Mouse (Mus musculus) heart, embryonic 10.5 days (tissue): Measurements from ENCODE around the gene Frem2. TPM values are rescaled to one million over a fixed set of nuclear protein-coding genes. Genes with fewer than 3 reads are reported as not detected.

Experiments used
- DNase-seq: peaks from one replicate; pipeline ENCODE4 v3.0.0-alpha.2; 2017; ENCODE audit warnings: low spot score
- H3K27ac ChIP-seq: fragments of 300-500 bp; sonication (generic); 2 replicates; pipeline ENCODE4 v1.5.1; 2016; ENCODE audit warnings: mild to moderate bottlenecking
- H3K27me3 ChIP-seq: fragments of 300-500 bp; sonication (generic); 2 replicates; pipeline ENCODE4 v1.6.1; 2016; ENCODE audit warnings: mild to moderate bottlenecking; ENCODE audit not compliant: poor library complexity, insufficient read depth, severe bottlenecking
- H3K36me3 ChIP-seq: fragments of 300-500 bp; sonication (generic); 2 replicates; pipeline ENCODE4 v1.6.1; 2016; ENCODE audit warnings: mild to moderate bottlenecking, moderate library complexity
- H3K4me1 ChIP-seq: fragments of 300-500 bp; sonication (generic); 2 replicates; pipeline ENCODE4 v1.6.1; 2016; ENCODE audit warnings: mild to moderate bottlenecking
- H3K4me3 ChIP-seq: fragments of 300-500 bp; sonication (generic); 2 replicates; pipeline ENCODE4 v1.5.1; 2016; ENCODE audit warnings: mild to moderate bottlenecking, moderate library complexity
- H3K9me3 ChIP-seq: fragments of 300-500 bp; sonication (generic); 2 replicates; pipeline ENCODE4 v1.6.1; 2016; ENCODE audit warnings: mild to moderate bottlenecking, moderate library complexity
- WGBS: fragments of 180-500 bp; shearing (Covaris S2); methylation state at CpG from one replicate; pipeline ENCODE4 v1.1.7; 2016; 5-methylcytosine and 5-hydroxymethylcytosine counted together
- polyA plus RNA-seq: library from polyadenylated mRNA; unstranded; fragments of >200 nt; fragmentation: Nextera tagmentation; extraction: Ambion mirVana; gene quantifications from 2 replicates; pipeline ENCODE4 v1.2.1, GENCODE M21; 2016

Frem2 gene
- polyA plus RNA-seq, 1 experiment from 2014 or later = 5.9 TPM

GRCm38 (mm10) chr3:53472061-53472460 lies 185.1 kb downstream of the Frem2 start:
- 95% methylated on average over 5 of the region's 5 CpGs for WGBS
- no peak for DNase-seq
- Histone ChIP-seq H3K27me3 (no peaks in the 10 kb centered on the region), H3K36me3 (peaks cover 76% of the 10 kb centered on the region), H3K27ac (no peak overlapping the region), H3K9me3 (no peaks in the 10 kb centered on the region), H3K4me1 (peaks cover 4% of the 10 kb centered on the region; the same call in 1 of the 2 replicates), H3K4me3 (no peak overlapping the region)

DNA sequence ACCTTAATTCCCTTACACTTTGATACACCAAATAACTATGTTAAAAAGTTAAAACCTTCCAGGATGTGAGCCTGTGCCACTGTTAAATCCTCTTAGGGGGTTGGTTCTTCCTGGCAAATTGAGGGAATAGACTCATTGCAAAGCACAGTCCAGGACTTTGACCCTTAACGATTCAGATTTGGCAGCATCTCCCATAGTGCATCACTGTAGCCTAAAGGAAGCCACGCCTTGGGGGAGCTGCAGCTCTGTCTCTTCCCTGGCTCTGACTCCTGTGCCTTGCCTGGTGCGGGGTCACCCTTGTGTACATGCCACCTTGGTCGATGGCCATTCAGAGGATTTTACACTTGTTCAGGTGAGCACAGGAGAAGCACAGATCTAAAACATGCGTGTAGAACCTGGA lies 187.5 kb downstream of the Frem2 start:
- H3K36me3 ChIP-seq = peaks cover 55% of the 10 kb centered on the region

GRCm38 (mm10) chr3:53467356-53467755 lies 189.8 kb downstream of the Frem2 start:
- peaks cover 32% of the 10 kb centered on the region for H3K36me3 ChIP-seq
- no peak overlapping the region for H3K27ac ChIP-seq
- 74% methylated on average over 5 of the region's 5 CpGs for WGBS
- H3K9me3 ChIP-seq = no peaks in the 10 kb centered on the region
- H3K27me3 ChIP-seq = no peaks in the 10 kb centered on the region
- peaks cover 23% of the 10 kb centered on the region for H3K4me1 ChIP-seq
- DNase-seq = no peak
- no peak overlapping the region for H3K4me3 ChIP-seq

More for the DNA sequence above, 187.5 kb downstream of the Frem2 start:
- 94% methylated on average over 5 of the region's 5 CpGs for WGBS
- Histone ChIP-seq H3K4me3 (no peak overlapping the region), H3K27me3 (no peaks in the 10 kb centered on the region), H3K4me1 (peaks cover 23% of the 10 kb centered on the region), H3K27ac (no peak overlapping the region), H3K9me3 (no peaks in the 10 kb centered on the region)
- no peak for DNase-seq

- no peak overlapping the region for H3K27ac ChIP-seq
- DNase-seq = no peak
- H3K36me3 ChIP-seq = peaks cover 25% of the 10 kb centered on the region
- 73% methylated on average over 9 of the region's 9 CpGs for WGBS
- no peaks in the 10 kb centered on the region for H3K9me3 ChIP-seq
- peak overlapping the region; percentile 22; the same call in 1 of the 2 replicates for H3K4me3 ChIP-seq
- peaks cover 23% of the 10 kb centered on the region for H3K4me1 ChIP-seq
- H3K27me3 ChIP-seq = no peaks in the 10 kb centered on the region
Measured at GRCm38 (mm10) chr3:53466481-53466880, 190.7 kb downstream of the Frem2 start.

GRCm38 (mm10) chr3:53465330-53465729 lies 191.8 kb downstream of the Frem2 start:
- Histone ChIP-seq H3K4me1 (peaks cover 23% of the 10 kb centered on the region), H3K27ac (no peak overlapping the region), H3K36me3 (peaks cover 25% of the 10 kb centered on the region), H3K4me3 (peak overlapping the region; percentile 97), H3K27me3 (no peaks in the 10 kb centered on the region), H3K9me3 (no peaks in the 10 kb centered on the region)
- 44% methylated on average over 6 of the region's 6 CpGs for WGBS
- no peak for DNase-seq

DNA sequence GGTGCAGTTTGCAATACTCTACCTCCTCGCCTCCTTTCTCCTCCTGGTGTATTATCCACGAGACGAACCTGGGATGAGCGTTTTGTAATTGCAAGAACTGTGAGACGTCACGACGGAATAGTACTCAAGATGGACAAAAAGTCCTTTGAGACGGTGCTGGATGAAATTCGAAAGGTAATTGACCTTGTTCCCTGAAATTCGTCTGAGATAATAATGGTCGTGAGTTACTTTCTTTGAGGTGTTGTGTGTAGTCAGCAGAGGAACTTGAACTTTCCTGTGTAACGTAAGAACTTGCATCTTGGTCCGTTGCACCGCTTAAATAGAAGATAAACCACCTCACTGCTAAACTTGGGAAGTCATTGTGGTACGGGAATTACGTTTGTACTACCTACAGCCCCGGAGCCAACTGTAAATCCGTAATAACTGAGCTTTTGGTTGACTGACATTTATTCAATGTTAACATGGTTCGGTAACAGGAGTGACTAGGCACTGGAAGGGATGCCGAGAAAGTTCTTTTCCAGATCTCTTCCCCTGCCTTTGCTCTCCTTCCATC lies 192.9 kb downstream of the Frem2 start:
- no peaks in the 10 kb centered on the region for H3K27me3 ChIP-seq
- DNase-seq = no peak
- peak overlapping the region; percentile 97 for H3K4me3 ChIP-seq
- no peaks in the 10 kb centered on the region for H3K9me3 ChIP-seq
- H3K36me3 ChIP-seq = peaks cover 25% of the 10 kb centered on the region
- H3K4me1 ChIP-seq = peaks cover 23% of the 10 kb centered on the region
- H3K27ac ChIP-seq = peak overlapping the region; percentile 96
- under 1% methylated on average over 20 of the region's 20 CpGs for WGBS

Other genes with a start within 250 kb of the Frem2 start
- 8.4 and 9.4 TPM in 2 replicates for gene Nhlrc3, start 194.0 kb downstream of the Frem2 start, polyA plus RNA-seq
- gene Proser1, start 193.7 kb downstream of the Frem2 start, polyA plus RNA-seq = 14.2 and 17.8 TPM in 2 replicates
- 0.10 TPM in 1 of 2 replicates, not detected in the other for gene Stoml3, start 168.7 kb downstream of the Frem2 start, polyA plus RNA-seq
- not detected in 2 replicates for gene Gm10985, start 187.7 kb upstream of the Frem2 start, polyA plus RNA-seq
- gene Ufm1, start 206.5 kb upstream of the Frem2 start, polyA plus RNA-seq = 75.9 and 88.3 TPM in 2 replicates